Mouse (Mus musculus) kidney, embryonic 16.5 days (tissue): ENCODE measurements at regions not wholly inside any gene's neighbourhood (a gene's known extent, or its start where the extent isn't known, plus 50 kb on each side); places are given as distances from the start of the nearest gene placed in this dataset.

Experiments
- ATAC-seq: fragments of 200-750 bp; cut with Nextera tagmentation; 2 replicates; pipeline ENCODE4 v1.8.0; 2017; ENCODE audit warnings: moderate TSS enrichment; ENCODE audit not compliant: low FRiP score, low TSS enrichment
- H3K27ac ChIP-seq: fragments of 300-500 bp; sonication (generic); 2 replicates; pipeline ENCODE4 v1.5.1; 2014; ENCODE audit warnings: low read length
- H3K27me3 ChIP-seq: fragments of 300-500 bp; sonication (generic); 2 replicates; pipeline ENCODE4 v1.6.1; 2014; ENCODE audit warnings: low read length, control low read depth, mixed read lengths; ENCODE audit not compliant: insufficient read depth
- H3K36me3 ChIP-seq: fragments of 300-500 bp; sonication (generic); 2 replicates; pipeline ENCODE4 v1.6.1; 2014; ENCODE audit warnings: low read length, control low read depth, mixed read lengths; ENCODE audit not compliant: insufficient read depth
- H3K4me1 ChIP-seq: fragments of 300-500 bp; sonication (generic); 2 replicates; pipeline ENCODE4 v1.6.1; 2014; ENCODE audit warnings: low read length, control low read depth, mixed read lengths; ENCODE audit not compliant: insufficient read depth
- H3K4me2 ChIP-seq: fragments of 300-500 bp; sonication (generic); replicated peaks from 2 replicates; pipeline ENCODE4 v1.6.1; 2014; ENCODE audit warnings: low read depth, low read length
- H3K4me3 ChIP-seq: fragments of 300-500 bp; sonication (generic); 2 replicates; pipeline ENCODE4 v1.5.1; 2014; ENCODE audit warnings: mild to moderate bottlenecking, low read length
- H3K9ac ChIP-seq: fragments of 300-500 bp; sonication (generic); replicated peaks from 2 replicates; pipeline ENCODE4 v1.6.1; 2014; ENCODE audit warnings: low read length
- H3K9me3 ChIP-seq: fragments of 300-500 bp; sonication (generic); 2 replicates; pipeline ENCODE4 v1.6.1; 2016; ENCODE audit warnings: low read length, control low read depth
- WGBS: fragments of 180-500 bp; shearing (Covaris S2); extraction: QIAGEN DNeasy Blood & Tissue Kit; methylation state at CpG from one replicate; pipeline ENCODE4 v1.1.7; 2014; 5-methylcytosine and 5-hydroxymethylcytosine counted together

GRCm38 (mm10) chr10:71613736-71614135 is 266.2 kb downstream of the Ipmk start:
- Histone ChIP-seq H3K9ac (no peak overlapping the region), H3K4me2 (no peak overlapping the region), H3K27me3 (no peaks in the 10 kb centered on the region), H3K27ac (no peak overlapping the region), H3K4me3 (no peak overlapping the region), H3K9me3 (no peaks in the 10 kb centered on the region), H3K4me1 (no peaks in the 10 kb centered on the region), H3K36me3 (no peaks in the 10 kb centered on the region)
- 85% methylated on average over 4 of the region's 4 CpGs for WGBS
- ATAC-seq: no peak

- Histone ChIP-seq H3K27ac (no peak overlapping the region), H3K9me3 (no peaks in the 10 kb centered on the region), H3K36me3 (no peaks in the 10 kb centered on the region), H3K4me3 (no peak overlapping the region), H3K4me2 (no peak overlapping the region), H3K9ac (no peak overlapping the region), H3K4me1 (no peaks in the 10 kb centered on the region), H3K27me3 (no peaks in the 10 kb centered on the region)
- ATAC-seq: no peak
- WGBS: 81% methylated on average over 4 of the region's 4 CpGs
Observed at GRCm38 (mm10) chr10:71617156-71617555, 269.6 kb downstream of the Ipmk start.

GRCm38 (mm10) chr10:71646071-71646470 is 298.5 kb downstream of the Ipmk start:
- H3K4me3 ChIP-seq: no peak overlapping the region
- H3K27ac ChIP-seq: no peak overlapping the region
- H3K4me1 ChIP-seq: no peaks in the 10 kb centered on the region
- 47% methylated on average over 3 of the region's 3 CpGs for WGBS
- no peak overlapping the region for H3K9ac ChIP-seq
- H3K27me3 ChIP-seq: no peaks in the 10 kb centered on the region
- no peaks in the 10 kb centered on the region for H3K9me3 ChIP-seq
- no peaks in the 10 kb centered on the region for H3K36me3 ChIP-seq
- no peak overlapping the region for H3K4me2 ChIP-seq
- ATAC-seq: no peak

GRCm38 (mm10) chr10:71657525-71657924 is 310.0 kb downstream of the Ipmk start:
- H3K36me3 ChIP-seq: no peaks in the 10 kb centered on the region
- no peaks in the 10 kb centered on the region for H3K9me3 ChIP-seq
- H3K9ac ChIP-seq: no peak overlapping the region
- no peak overlapping the region for H3K27ac ChIP-seq
- no peak overlapping the region for H3K4me2 ChIP-seq
- no peaks in the 10 kb centered on the region for H3K27me3 ChIP-seq
- 91% methylated on average over 7 of the region's 7 CpGs for WGBS
- no peaks in the 10 kb centered on the region for H3K4me1 ChIP-seq
- H3K4me3 ChIP-seq: no peak overlapping the region
- ATAC-seq: no peak

- 72% methylated on average over 5 of the region's 5 CpGs for WGBS
- Histone ChIP-seq H3K9ac (no peak overlapping the region), H3K4me2 (no peak overlapping the region), H3K27ac (no peak overlapping the region), H3K9me3 (no peaks in the 10 kb centered on the region), H3K36me3 (no peaks in the 10 kb centered on the region), H3K4me3 (no peak overlapping the region), H3K4me1 (no peaks in the 10 kb centered on the region), H3K27me3 (no peaks in the 10 kb centered on the region)
- ATAC-seq: no peak
Observed at GRCm38 (mm10) chr10:71663545-71663944, 316.0 kb downstream of the Ipmk start.

- no peak overlapping the region for H3K4me2 ChIP-seq
- ATAC-seq: no peak
- H3K27ac ChIP-seq: no peak overlapping the region
- 85% methylated on average over 7 of the region's 7 CpGs for WGBS
- no peaks in the 10 kb centered on the region for H3K9me3 ChIP-seq
- no peaks in the 10 kb centered on the region for H3K4me1 ChIP-seq
- H3K9ac ChIP-seq: no peak overlapping the region
- no peaks in the 10 kb centered on the region for H3K36me3 ChIP-seq
- no peak overlapping the region for H3K4me3 ChIP-seq
- H3K27me3 ChIP-seq: no peaks in the 10 kb centered on the region
Observed at GRCm38 (mm10) chr10:71667160-71667571, 319.6 kb downstream of the Ipmk start.

- Histone ChIP-seq H3K4me1 (no peaks in the 10 kb centered on the region), H3K27ac (no peak overlapping the region), H3K9ac (no peak overlapping the region), H3K9me3 (no peaks in the 10 kb centered on the region), H3K4me2 (no peak overlapping the region), H3K27me3 (no peaks in the 10 kb centered on the region), H3K4me3 (no peak overlapping the region), H3K36me3 (no peaks in the 10 kb centered on the region)
- WGBS: 89% methylated on average over 5 of the region's 5 CpGs
- no peak for ATAC-seq
Observed at GRCm38 (mm10) chr10:71679240-71679639, 331.7 kb downstream of the Ipmk start.

- WGBS: 92% methylated on average over 2 of the region's 2 CpGs
- no peaks in the 10 kb centered on the region for H3K27me3 ChIP-seq
- no peak overlapping the region for H3K9ac ChIP-seq
- H3K4me1 ChIP-seq: no peaks in the 10 kb centered on the region
- no peaks in the 10 kb centered on the region for H3K9me3 ChIP-seq
- no peak overlapping the region for H3K4me3 ChIP-seq
- H3K27ac ChIP-seq: no peak overlapping the region
- ATAC-seq: no peak
- H3K4me2 ChIP-seq: no peak overlapping the region
- no peaks in the 10 kb centered on the region for H3K36me3 ChIP-seq
Observed at GRCm38 (mm10) chr10:71713456-71713855, 365.9 kb downstream of the Ipmk start.

GRCm38 (mm10) chr10:71727746-71728145 is 380.2 kb downstream of the Ipmk start:
- no peaks in the 10 kb centered on the region for H3K27me3 ChIP-seq
- no peaks in the 10 kb centered on the region for H3K4me1 ChIP-seq
- H3K27ac ChIP-seq: no peak overlapping the region
- WGBS: 59% methylated on average over 4 of the region's 4 CpGs
- H3K9me3 ChIP-seq: no peaks in the 10 kb centered on the region
- H3K4me3 ChIP-seq: no peak overlapping the region
- H3K36me3 ChIP-seq: no peaks in the 10 kb centered on the region
- H3K4me2 ChIP-seq: no peak overlapping the region
- no peak overlapping the region for H3K9ac ChIP-seq
- no peak for ATAC-seq

GRCm38 (mm10) chr10:71733821-71734220 is 386.3 kb downstream of the Ipmk start:
- H3K4me2 ChIP-seq: no peak overlapping the region
- ATAC-seq: no peak
- H3K4me3 ChIP-seq: no peak overlapping the region
- 73% methylated on average over 3 of the region's 3 CpGs for WGBS
- no peaks in the 10 kb centered on the region for H3K9me3 ChIP-seq
- no peak overlapping the region for H3K9ac ChIP-seq
- H3K27ac ChIP-seq: no peak overlapping the region
- no peaks in the 10 kb centered on the region for H3K27me3 ChIP-seq
- H3K36me3 ChIP-seq: no peaks in the 10 kb centered on the region
- H3K4me1 ChIP-seq: no peaks in the 10 kb centered on the region

GRCm38 (mm10) chr10:71734481-71734880 is 386.9 kb downstream of the Ipmk start:
- WGBS: 86% methylated on average over 2 of the region's 2 CpGs
- H3K9me3 ChIP-seq: no peaks in the 10 kb centered on the region
- H3K36me3 ChIP-seq: no peaks in the 10 kb centered on the region
- H3K27me3 ChIP-seq: no peaks in the 10 kb centered on the region
- no peak for ATAC-seq
- no peak overlapping the region for H3K4me2 ChIP-seq
- H3K4me1 ChIP-seq: no peaks in the 10 kb centered on the region
- H3K27ac ChIP-seq: no peak overlapping the region
- no peak overlapping the region for H3K9ac ChIP-seq
- no peak overlapping the region for H3K4me3 ChIP-seq
